Mouse (Mus musculus): ENCODE measurements at regions not wholly inside any gene's neighbourhood (a gene's known extent, or its start where the extent isn't known, plus 50 kb on each side); places are given as distances from the start of the nearest gene placed in this dataset.
"Not testable (repeated sequence)": the region's sequence is repeated elsewhere in the genome, so short reads cannot be mapped to it uniquely, and the experiment has no call there.

- no peak for DNase-seq (ENCODE audit: low spot score in 2 of 2)
- intact Hi-C loops (cut with DNase I) = no loop called here
These were observed 68.5 kb upstream of the Gadl1 start for GRCm38 (mm10) chr9:115840791-115841190.

- DNase-seq (ENCODE audit: low spot score in 2 of 2) = no peak
- intact Hi-C loops (cut with DNase I) = no loop called here
These were observed 67.6 kb upstream of the Gadl1 start for GRCm38 (mm10) chr9:115841684-115842083.

GRCm38 (mm10) chr9:115844340-115844739 lies 64.9 kb upstream of the Gadl1 start:
- DNase-seq (ENCODE audit: low spot score in 2 of 2) = no peak
- intact Hi-C loops (cut with DNase I) = no loop called here

- intact Hi-C loops (cut with DNase I) = no loop called here
These were observed 64.2 kb upstream of the Gadl1 start for GRCm38 (mm10) chr9:115845091-115845490.

GRCm38 (mm10) chr9:115847289-115848074 lies 61.8 kb upstream of the Gadl1 start:
- intact Hi-C loops (cut with DNase I) = no loop called here

More at GRCm38 (mm10) chr9:115845091-115845490, 64.2 kb upstream of the Gadl1 start:
- no peak for DNase-seq (ENCODE audit: low spot score in 2 of 2)

GRCm38 (mm10) chr9:115853210-115853842 lies 55.9 kb upstream of the Gadl1 start:
- DNase-seq (ENCODE audit: low spot score in 2 of 2); intact Hi-C loops (cut with DNase I): not testable (repeated sequence)

More at GRCm38 (mm10) chr9:115847289-115848074, 61.8 kb upstream of the Gadl1 start:
- DNase-seq (ENCODE audit: low spot score in 2 of 2) = no peak

GRCm38 (mm10) chr9:115857301-115857700 lies 52.0 kb upstream of the Gadl1 start:
- no peak for DNase-seq (ENCODE audit: low spot score in 2 of 2)
- intact Hi-C loops (cut with DNase I) = no loop called here

- DNase-seq (ENCODE audit: low spot score in 2 of 2) = no peak
- intact Hi-C loops (cut with DNase I) = no loop called here
These were observed 50.4 kb upstream of the Gadl1 start for GRCm38 (mm10) chr9:115858848-115859247.

Small RNAs in the stretch of these regions (microRNA-seq; reads per million reads assigned to microRNA genes)
- gene Gm22243 = 0 reads per million in 2 experiments
- gene Gm25510 = 0 reads per million in 2 experiments
- 0 reads per million in 2 experiments for gene Gm26303
- gene Mir467h = 0 reads per million in 2 experiments
